Mouse (Mus musculus) erythroblast, embryonic 14.5 days (primary cell): ENCODE measurements around the gene Ube2s.

Experiments used
- GATA1 ChIP-seq: IDR thresholded peaks from 2 replicates; pipeline ENCODE4 v1.6.1; 2012; ENCODE audit warnings: low read length, inconsistent platforms, mixed read lengths
- TAL1 ChIP-seq: IDR thresholded peaks from 3 replicates; pipeline ENCODE4 v1.6.1; 2012; ENCODE audit warnings: low read length, inconsistent platforms, mixed read lengths

DNA sequence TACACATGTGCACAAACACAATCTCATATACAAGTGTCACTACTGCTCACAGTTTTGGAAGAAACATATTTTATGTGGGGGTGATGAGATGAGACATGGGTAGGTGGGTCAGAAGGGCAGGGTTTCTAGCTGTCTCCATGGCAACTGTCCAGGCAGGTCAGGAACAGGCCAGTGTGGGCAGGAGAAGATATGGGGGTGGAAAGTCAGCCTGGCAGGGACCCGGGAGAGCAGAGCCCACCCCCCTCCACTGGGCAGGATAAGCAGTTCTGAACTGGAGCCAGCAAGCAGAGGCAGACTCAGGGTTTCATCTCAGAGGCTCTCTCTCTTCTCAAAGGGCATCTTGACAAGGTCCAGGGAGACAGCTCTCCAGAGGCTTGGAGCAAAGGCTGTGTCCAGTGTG, 25.2 kb upstream of the Ube2s start:
- TF ChIP-seq GATA1 (no peak), TAL1 (no peak)
